Mouse (Mus musculus): ENCODE measurements at regions not wholly inside any gene's neighbourhood (a gene's known extent, or its start where the extent isn't known, plus 50 kb on each side); places are given as distances from the start of the nearest gene placed in this dataset.
A peak's percentile ranks its signal among the peaks of the same experiment; 100 is the strongest.

GRCm38 (mm10) chr13:107088198-107088597 is 66.3 kb upstream of the Kif2a start:
- no peak for DNase-seq (ENCODE audit: low spot score in 2 of 2)

- no peak for DNase-seq (ENCODE audit: low spot score in 2 of 2)
These were observed 65.4 kb upstream of the Kif2a start for GRCm38 (mm10) chr13:107087355-107087754.

- no peak for DNase-seq (ENCODE audit: low spot score in 2 of 2)
These were observed 56.2 kb upstream of the Kif2a start for GRCm38 (mm10) chr13:107078085-107078484.

DNA sequence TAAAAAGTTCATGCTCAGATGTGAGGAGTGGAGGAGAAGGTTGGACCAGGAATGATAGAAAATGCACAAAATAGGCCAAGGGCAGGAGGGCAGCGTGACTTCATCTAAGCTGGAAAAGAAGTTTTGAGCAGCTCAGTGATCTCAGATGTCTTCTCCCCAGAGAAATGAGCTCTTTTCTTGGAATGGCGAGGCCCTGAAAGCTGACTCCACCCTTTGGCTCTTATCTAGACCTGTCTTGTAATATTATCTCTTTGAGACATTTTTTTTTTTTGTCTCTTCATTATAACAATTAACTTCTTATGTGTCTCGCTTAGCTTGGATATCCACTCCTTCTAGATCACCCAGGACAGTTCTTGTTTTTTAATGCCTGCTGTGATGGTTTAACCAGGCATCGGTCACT is 53.0 kb upstream of the Kif2a start:
- DNase-seq (ENCODE audit: low spot score in 2 of 2) = no peak

DNA sequence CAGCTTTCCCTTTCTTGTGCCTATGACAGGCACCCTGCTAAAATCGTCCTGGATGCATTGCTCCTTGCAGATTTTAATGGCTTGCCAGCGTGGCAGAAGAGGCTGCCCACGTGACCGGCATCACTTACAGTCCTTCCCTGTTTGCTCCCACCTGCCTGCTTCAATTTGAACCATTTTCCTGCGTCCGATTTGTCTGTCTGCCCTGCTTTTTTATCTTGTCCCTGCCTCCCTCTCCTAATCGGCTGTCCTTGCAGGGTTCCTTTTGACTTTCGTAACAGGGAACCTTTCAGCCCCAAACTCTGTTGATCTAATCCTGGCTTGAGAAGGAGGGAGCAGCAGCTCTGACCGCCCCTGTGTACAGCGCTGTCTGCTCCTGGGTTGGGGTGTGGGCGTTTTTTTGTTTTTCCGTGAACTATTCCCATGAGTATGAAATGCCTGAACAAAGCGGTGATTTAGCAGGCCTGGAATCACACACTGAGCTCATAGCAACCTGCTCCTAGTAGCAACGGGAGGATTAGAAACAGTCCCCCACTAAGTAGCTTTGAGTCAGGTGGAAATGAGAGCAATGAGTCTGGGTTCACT is 51.2 kb upstream of the Kif2a start:
- DNase-seq (ENCODE audit: low spot score in 2 of 2) = peak; percentile 28 to 44

DNA sequence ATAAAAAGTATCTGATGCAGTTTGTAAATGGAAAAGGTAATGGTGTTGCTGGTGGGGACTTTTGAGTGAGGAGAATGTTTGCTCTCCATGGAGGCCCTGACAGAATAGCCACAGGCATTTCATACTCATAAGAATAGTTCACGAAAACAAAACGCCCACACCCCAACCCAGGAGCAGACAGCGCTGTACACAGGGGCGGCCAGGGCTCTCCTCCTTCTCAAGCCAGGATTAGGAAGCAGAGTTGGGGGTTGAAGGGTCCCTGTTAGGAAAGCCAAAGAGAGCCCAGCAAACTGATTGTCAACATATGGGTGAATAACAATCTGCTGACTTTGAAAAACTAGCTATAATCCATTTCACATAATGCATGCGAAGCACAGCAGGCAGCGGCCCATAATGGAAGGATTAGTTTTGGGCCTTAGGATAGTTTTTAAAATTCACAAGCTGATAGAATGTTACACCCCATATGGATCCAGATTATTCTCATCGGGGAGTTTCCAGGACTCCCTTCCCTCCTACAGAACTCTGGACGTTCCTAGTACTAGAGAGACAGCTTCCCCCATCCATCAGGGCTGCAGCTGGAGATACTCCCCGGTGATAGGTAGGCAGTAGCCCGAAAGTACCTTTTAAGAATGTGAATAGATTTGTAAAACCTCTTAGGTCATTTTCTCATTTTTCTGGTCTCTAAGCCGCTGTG is 50.6 kb upstream of the Kif2a start:
- DNase-seq (ENCODE audit: low spot score in 2 of 2) = peak in 1 of 2 experiments; percentile 22

Data from frontal cortex, postnatal 36 days (tissue).